Mouse (Mus musculus) gastrocnemius, postnatal 25 days (tissue): ENCODE data around the gene Fcamr. TPM values are rescaled to one million over a fixed set of nuclear protein-coding genes. Genes with fewer than 3 reads are reported as not detected.

Experiments used
- DNase-seq: peaks from one replicate; pipeline ENCODE4 v3.0.0; 2022
- total RNA-seq, 2 experiments: library from RNA; stranded (reverse); gene quantifications; 1 replicate in 1 of 2; 2 replicates in 1 of 2; pipeline ENCODE4 v1.2.3; 2021

The Fcamr gene
- total RNA-seq, 2 experiments from 2014 or later, result not detected

DNA sequence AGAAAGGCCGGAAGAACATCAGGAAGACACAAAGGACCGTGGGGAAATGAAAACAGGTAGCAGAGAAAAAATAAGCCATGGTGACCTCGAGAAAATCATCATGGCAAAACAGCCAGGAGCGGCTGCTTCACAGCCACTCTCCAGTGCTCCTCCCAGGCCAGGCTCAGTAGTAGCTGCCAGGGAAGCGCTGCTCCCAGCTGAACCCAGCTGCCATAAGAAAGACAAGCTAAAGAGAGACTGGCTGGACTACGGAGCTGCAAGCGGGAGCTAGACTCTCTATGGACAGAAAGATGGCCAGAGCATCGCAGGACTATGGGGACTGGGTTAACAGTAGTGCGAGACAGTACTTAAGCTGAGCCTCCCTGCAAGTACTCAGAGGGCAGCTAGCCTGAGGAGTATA is 54.1 kb downstream of the Fcamr start:
- DNase-seq, result no peak

DNA sequence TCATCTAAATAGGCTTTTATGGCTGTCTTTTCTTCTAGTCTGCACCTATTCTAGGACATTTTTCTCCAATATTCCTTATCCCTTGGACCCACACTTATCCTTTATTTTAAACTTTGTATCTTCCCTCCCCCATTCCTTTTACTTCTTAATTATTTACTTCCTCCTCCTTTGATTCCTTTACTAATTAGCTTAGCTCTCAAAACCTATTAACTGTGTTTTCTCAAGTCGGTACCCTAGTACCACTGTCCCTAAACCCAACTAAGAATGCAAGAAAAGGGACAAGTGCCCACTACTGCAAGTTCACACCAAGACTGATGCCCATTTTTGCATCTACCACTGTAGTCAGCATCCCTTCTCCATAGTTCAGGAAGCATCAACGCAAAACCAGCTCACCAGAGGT is 55.0 kb downstream of the Fcamr start:
- no peak for DNase-seq

DNA sequence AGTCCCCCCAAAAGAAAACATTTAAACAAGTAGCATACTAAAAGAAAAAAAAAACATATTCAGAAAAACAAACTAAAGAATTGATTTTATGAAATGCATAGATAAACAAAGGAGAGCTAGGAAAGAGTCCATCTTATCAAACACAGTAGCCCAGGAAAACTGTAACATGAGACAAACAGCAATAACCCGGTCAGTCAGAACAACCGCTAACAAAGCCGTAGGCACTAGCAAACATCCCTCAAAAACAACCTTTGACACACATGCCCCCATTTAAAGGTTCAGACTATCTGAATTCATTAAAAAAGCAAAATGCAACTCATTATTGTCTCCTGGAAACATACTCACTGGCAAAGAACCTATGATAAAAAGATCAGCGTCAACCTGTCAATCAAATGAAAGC is 56.8 kb downstream of the Fcamr start:
- DNase-seq, result no peak

DNA sequence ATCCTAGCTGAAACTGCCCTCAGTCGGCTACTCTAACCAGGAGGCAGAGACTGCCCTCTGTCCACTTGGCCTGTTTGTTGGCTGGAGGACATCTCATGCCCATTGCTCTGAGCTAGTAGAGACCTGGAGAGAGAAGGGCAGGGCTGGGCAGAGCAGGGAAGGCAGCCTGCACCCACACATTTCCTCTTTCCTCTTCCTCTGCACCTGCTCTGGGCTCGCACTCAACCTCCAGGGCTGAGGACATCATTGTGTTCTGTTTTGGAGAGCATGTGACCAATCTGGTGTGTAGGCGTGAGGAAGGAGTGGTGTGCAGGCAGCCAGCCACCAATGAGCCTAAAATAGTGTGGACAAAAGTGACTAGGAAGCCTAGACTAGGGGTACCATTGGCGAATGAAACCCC is 63.5 kb downstream of the Fcamr start:
- DNase-seq, result no peak

Other genes with a start within 250 kb of the Fcamr start
- not detected for gene Zp3r, start 171.3 kb upstream of the Fcamr start, total RNA-seq
- gene C4bp, start 139.3 kb upstream of the Fcamr start, total RNA-seq, result not detected
- not detected for gene Gm29427, start 85.1 kb upstream of the Fcamr start, total RNA-seq
- 1 to 10 TPM; 3.2 TPM for gene Yod1, start 83.6 kb upstream of the Fcamr start, total RNA-seq
- 10 to 100 TPM; 14.3 to 18.5 TPM for gene Pfkfb2, start 71.6 kb upstream of the Fcamr start, total RNA-seq
- under 1 TPM; 0.31 to 0.38 TPM for gene AA986860, start 68.9 kb upstream of the Fcamr start, total RNA-seq
- gene Pigr, start 25.8 kb downstream of the Fcamr start, total RNA-seq, result not detected
- not detected for gene Fcmr, start 64.8 kb downstream of the Fcamr start, total RNA-seq
- gene Il24, start 86.6 kb downstream of the Fcamr start, total RNA-seq, result not detected
- not detected for gene Il20, start 110.5 kb downstream of the Fcamr start, total RNA-seq
- gene Il19, start 139.2 kb downstream of the Fcamr start, total RNA-seq, result not detected
- not detected for gene Il10, start 218.9 kb downstream of the Fcamr start, total RNA-seq